Mouse (Mus musculus): ENCODE results near the gene Gzf1. TPM values are rescaled to one million over a fixed set of nuclear protein-coding genes. Genes with fewer than 3 reads are reported as not detected.

Gene Gzf1
- polyA plus RNA-seq, 1 experiment from 2014 or later = 19.9 TPM

GRCm38 (mm10) chr2:148681461-148681891 lies 653 bp downstream of the Gzf1 start:
- Histone ChIP-seq H3K36me3 (ENCODE audit: poor library complexity, severe bottlenecking) (peaks cover 40% of the 10 kb centered on the region), H3K4me1 (peaks cover 50% of the 10 kb centered on the region), H3K9me3 (replicated peaks) (no peaks in the 10 kb centered on the region), H3K27me3 (no peaks in the 10 kb centered on the region), H3K4me2 (peak overlapping the region; percentile 83), H3K4me3 (peak overlapping the region; percentile 67), H3K9ac (peak overlapping the region; percentile 77), H3K27ac (peak overlapping the region; percentile 85)
- 9% methylated on average over 17 of the region's 17 CpGs for WGBS
- peak; percentile 52 for ATAC-seq

- no peak overlapping the region for H3K9ac ChIP-seq
- H3K9me3 ChIP-seq (replicated peaks) = no peaks in the 10 kb centered on the region
- ATAC-seq = no peak
- no peak overlapping the region for H3K4me2 ChIP-seq
- H3K27ac ChIP-seq = no peak overlapping the region
- 97% methylated on average over 1 of the region's 1 CpGs for WGBS
- H3K27me3 ChIP-seq = no peaks in the 10 kb centered on the region
- peaks cover 36% of the 10 kb centered on the region for H3K4me1 ChIP-seq
- peaks cover 47% of the 10 kb centered on the region for H3K36me3 ChIP-seq (ENCODE audit: poor library complexity, severe bottlenecking)
- no peak overlapping the region for H3K4me3 ChIP-seq
These were observed 2.2 kb downstream of the Gzf1 start for GRCm38 (mm10) chr2:148683031-148683430.

- Histone ChIP-seq H3K9ac (no peak overlapping the region), H3K9me3 (replicated peaks) (no peaks in the 10 kb centered on the region), H3K4me2 (no peak overlapping the region), H3K36me3 (ENCODE audit: poor library complexity, severe bottlenecking) (peaks cover 63% of the 10 kb centered on the region), H3K27ac (no peak overlapping the region), H3K4me1 (peaks cover 18% of the 10 kb centered on the region), H3K4me3 (no peak overlapping the region), H3K27me3 (no peaks in the 10 kb centered on the region)
- ATAC-seq = no peak
- 98% methylated on average over 2 of the region's 2 CpGs for WGBS
These were observed 4.1 kb downstream of the Gzf1 start for GRCm38 (mm10) chr2:148684972-148685371.

DNA sequence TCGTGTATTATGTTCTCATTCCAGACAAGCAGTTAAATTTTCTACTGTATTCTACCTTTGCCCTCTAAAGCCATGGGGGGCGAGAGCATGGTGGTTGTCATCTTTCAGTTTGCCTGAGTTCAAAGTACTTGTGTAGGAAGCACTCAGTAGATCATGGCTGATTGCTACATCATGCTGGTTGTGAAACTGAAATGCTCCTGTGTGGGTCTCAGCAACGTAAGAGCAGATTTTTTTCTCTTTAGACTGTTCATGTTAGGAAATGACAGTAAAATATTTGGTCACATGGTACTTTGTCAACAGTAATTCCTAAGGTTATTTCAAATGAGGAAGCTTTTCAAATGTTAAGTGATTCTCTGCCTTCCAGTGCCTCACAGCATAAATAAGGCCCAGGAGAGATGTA lies 4.9 kb downstream of the Gzf1 start:
- Histone ChIP-seq H3K4me2 (no peak overlapping the region), H3K4me3 (no peak overlapping the region), H3K36me3 (ENCODE audit: poor library complexity, severe bottlenecking) (peaks cover 70% of the 10 kb centered on the region), H3K27ac (no peak overlapping the region), H3K9ac (no peak overlapping the region), H3K27me3 (no peaks in the 10 kb centered on the region), H3K9me3 (replicated peaks) (no peaks in the 10 kb centered on the region), H3K4me1 (peaks cover 13% of the 10 kb centered on the region)
- no peak for ATAC-seq
- WGBS = 93% methylated on average over 3 of the region's 3 CpGs

- no peak overlapping the region for H3K4me3 ChIP-seq
- H3K9me3 ChIP-seq (replicated peaks) = no peaks in the 10 kb centered on the region
- peaks cover 81% of the 10 kb centered on the region for H3K36me3 ChIP-seq (ENCODE audit: poor library complexity, severe bottlenecking)
- H3K27me3 ChIP-seq = no peaks in the 10 kb centered on the region
- ATAC-seq = no peak
- H3K4me2 ChIP-seq = no peak overlapping the region
- H3K4me1 ChIP-seq = peaks cover 7% of the 10 kb centered on the region
- H3K9ac ChIP-seq = no peak overlapping the region
- 97% methylated on average over 1 of the region's 1 CpGs for WGBS
- no peak overlapping the region for H3K27ac ChIP-seq
These were observed 6.0 kb downstream of the Gzf1 start for GRCm38 (mm10) chr2:148686862-148687261.

- H3K9ac ChIP-seq = no peak overlapping the region
- H3K4me3 ChIP-seq = no peak overlapping the region
- no peak for ATAC-seq
- H3K4me1 ChIP-seq = no peaks in the 10 kb centered on the region
- H3K4me2 ChIP-seq = no peak overlapping the region
- no peaks in the 10 kb centered on the region for H3K9me3 ChIP-seq (replicated peaks)
- H3K27me3 ChIP-seq = no peaks in the 10 kb centered on the region
- WGBS = 96% methylated on average over 5 of the region's 5 CpGs
- H3K36me3 ChIP-seq (ENCODE audit: poor library complexity, severe bottlenecking) = peaks cover 90% of the 10 kb centered on the region
- H3K27ac ChIP-seq = no peak overlapping the region
These were observed 7.1 kb downstream of the Gzf1 start for GRCm38 (mm10) chr2:148687971-148688370.

DNA sequence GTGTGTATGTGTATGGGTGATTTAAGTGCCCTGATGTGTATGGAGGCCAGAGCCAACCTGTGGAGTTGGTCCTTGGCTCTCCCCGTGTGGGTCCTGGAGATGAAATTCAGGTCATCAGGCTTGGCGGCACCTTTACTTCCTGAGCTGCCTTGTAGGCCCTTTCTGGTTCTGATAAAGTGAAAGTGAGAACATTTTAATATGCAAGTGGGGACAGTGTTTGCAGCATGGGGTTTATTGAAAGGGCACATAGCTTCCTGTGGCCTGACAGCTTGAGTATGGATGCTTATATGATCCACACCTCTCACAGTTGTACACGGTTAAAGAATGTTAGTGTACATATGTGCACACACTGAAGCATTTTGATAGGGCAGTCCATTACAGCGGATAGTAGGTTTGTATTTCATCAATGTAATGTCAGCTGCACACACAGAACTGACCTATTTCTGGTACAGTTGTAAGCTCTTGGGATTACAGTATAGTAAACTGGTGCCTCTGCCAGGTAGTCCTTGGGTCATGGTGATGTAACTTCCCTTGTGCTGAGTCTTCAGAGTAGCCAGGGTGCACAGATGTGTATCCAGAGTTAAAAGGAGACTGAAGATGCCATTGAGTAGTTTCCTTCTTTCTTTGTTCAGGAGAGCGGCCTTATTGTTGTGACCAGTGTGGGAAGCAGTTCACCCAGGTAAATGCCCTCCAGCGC lies 8.8 kb downstream of the Gzf1 start:
- Histone ChIP-seq H3K36me3 (ENCODE audit: poor library complexity, severe bottlenecking) (peaks cover 90% of the 10 kb centered on the region), H3K4me1 (no peaks in the 10 kb centered on the region), H3K27ac (no peak overlapping the region), H3K9ac (no peak overlapping the region), H3K4me3 (no peak overlapping the region), H3K27me3 (no peaks in the 10 kb centered on the region), H3K9me3 (replicated peaks) (no peaks in the 10 kb centered on the region), H3K4me2 (no peak overlapping the region)
- no peak for ATAC-seq
- WGBS = 93% methylated on average over 6 of the region's 6 CpGs

DNA sequence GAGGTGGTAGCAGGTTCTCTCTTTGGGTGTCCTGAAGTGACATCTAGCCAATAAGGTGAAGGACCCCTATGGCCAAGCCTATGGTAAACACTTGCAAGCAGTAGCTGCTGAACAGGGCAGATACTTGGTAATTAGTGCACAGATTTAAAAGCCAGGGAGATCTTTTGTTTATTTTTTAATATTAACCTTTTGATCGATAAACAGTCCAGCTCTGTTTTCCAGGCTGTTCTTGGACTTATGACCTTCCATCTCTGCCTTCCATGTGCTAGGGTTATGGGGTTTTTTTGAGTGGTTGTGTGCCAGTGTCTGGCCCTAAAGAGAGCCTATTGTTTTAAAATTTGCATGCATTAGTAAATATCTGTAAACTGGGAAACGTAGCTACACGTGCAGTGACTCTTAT lies 9.5 kb downstream of the Gzf1 start:
- Histone ChIP-seq H3K27me3 (no peaks in the 10 kb centered on the region), H3K27ac (no peak overlapping the region), H3K9ac (no peak overlapping the region), H3K36me3 (ENCODE audit: poor library complexity, severe bottlenecking) (peaks cover 90% of the 10 kb centered on the region), H3K4me2 (no peak overlapping the region), H3K4me1 (no peaks in the 10 kb centered on the region), H3K4me3 (no peak overlapping the region), H3K9me3 (replicated peaks) (no peaks in the 10 kb centered on the region)
- no peak for ATAC-seq
- 96% methylated on average over 3 of the region's 3 CpGs for WGBS

GRCm38 (mm10) chr2:148690781-148691180 lies 10.0 kb downstream of the Gzf1 start:
- Histone ChIP-seq H3K27ac (no peak overlapping the region), H3K9ac (no peak overlapping the region), H3K9me3 (replicated peaks) (no peaks in the 10 kb centered on the region), H3K4me3 (no peak overlapping the region), H3K27me3 (no peaks in the 10 kb centered on the region), H3K4me2 (no peak overlapping the region), H3K36me3 (ENCODE audit: poor library complexity, severe bottlenecking) (peaks cover 90% of the 10 kb centered on the region), H3K4me1 (no peaks in the 10 kb centered on the region)
- WGBS = 95% methylated on average over 5 of the region's 5 CpGs
- ATAC-seq = no peak

- Histone ChIP-seq H3K4me1 (no peaks in the 10 kb centered on the region), H3K9me3 (replicated peaks) (no peaks in the 10 kb centered on the region), H3K36me3 (ENCODE audit: poor library complexity, severe bottlenecking) (peaks cover 71% of the 10 kb centered on the region), H3K4me3 (no peak overlapping the region), H3K4me2 (no peak overlapping the region), H3K9ac (no peak overlapping the region), H3K27ac (no peak overlapping the region), H3K27me3 (no peaks in the 10 kb centered on the region)
- WGBS = 83% methylated on average over 5 of the region's 5 CpGs
- ATAC-seq = no peak
These were observed 17.7 kb downstream of the Gzf1 start for GRCm38 (mm10) chr2:148698571-148698970.

GRCm38 (mm10) chr2:148706409-148707201 lies 25.8 kb downstream of the Gzf1 start:
- Histone ChIP-seq H3K4me1 (no peaks in the 10 kb centered on the region), H3K36me3 (ENCODE audit: poor library complexity, severe bottlenecking) (peaks cover 31% of the 10 kb centered on the region), H3K9me3 (replicated peaks) (no peaks in the 10 kb centered on the region), H3K4me3 (no peak overlapping the region), H3K9ac (no peak overlapping the region), H3K4me2 (no peak overlapping the region), H3K27me3 (no peaks in the 10 kb centered on the region), H3K27ac (no peak overlapping the region)
- ATAC-seq = peak; percentile 66
- WGBS = 72% methylated on average over 15 of the region's 15 CpGs

DNA sequence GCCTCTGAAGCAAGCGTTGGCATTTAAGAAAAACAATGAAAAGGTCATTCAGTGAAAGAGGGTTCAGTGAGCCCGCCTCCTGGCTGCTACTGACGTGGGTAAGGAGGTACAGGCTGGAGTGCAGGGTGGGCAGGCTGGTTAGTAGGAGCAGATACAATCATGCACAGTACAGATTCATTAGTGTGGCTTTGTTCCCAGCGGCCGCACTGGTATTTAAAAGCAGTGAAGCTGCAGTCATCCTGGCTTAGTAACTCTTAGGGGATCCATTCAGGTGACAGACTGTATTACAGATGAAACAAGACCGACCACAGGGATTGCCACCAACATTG lies 26.3 kb downstream of the Gzf1 start:
- no peak overlapping the region for H3K4me2 ChIP-seq
- no peaks in the 10 kb centered on the region for H3K4me1 ChIP-seq
- H3K4me3 ChIP-seq = no peak overlapping the region
- no peak for ATAC-seq
- H3K27me3 ChIP-seq = no peaks in the 10 kb centered on the region
- H3K9me3 ChIP-seq (replicated peaks) = no peaks in the 10 kb centered on the region
- WGBS = 36% methylated on average over 6 of the region's 6 CpGs
- H3K9ac ChIP-seq = no peak overlapping the region
- H3K36me3 ChIP-seq (ENCODE audit: poor library complexity, severe bottlenecking) = peaks cover 37% of the 10 kb centered on the region
- H3K27ac ChIP-seq = no peak overlapping the region

All from forebrain, embryonic 13.5 days (tissue).